Mouse (Mus musculus) erythroblast, embryonic 14.5 days (primary cell): Measurements from ENCODE around the gene Limch1.

Source experiments
- GATA1 ChIP-seq: IDR thresholded peaks from 2 replicates; pipeline ENCODE4 v1.6.1; 2012; ENCODE audit warnings: low read length, inconsistent platforms, mixed read lengths
- TAL1 ChIP-seq: IDR thresholded peaks from 3 replicates; pipeline ENCODE4 v1.6.1; 2012; ENCODE audit warnings: low read length, inconsistent platforms, mixed read lengths

- TF ChIP-seq TAL1 (no peak), GATA1 (no peak)
Measured at GRCm38 (mm10) chr5:67106261-67106660, 360.6 kb downstream of the Limch1 start.
